Mouse (Mus musculus) monocyte, adult 5-6 weeks (primary cell): ENCODE results near the gene Tlcd1. TPM values are rescaled to one million over a fixed set of nuclear protein-coding genes. Genes with fewer than 3 reads are reported as not detected.
A peak's percentile ranks its signal among the peaks of the same experiment; 100 is the strongest.
"Not testable (repeated sequence)": the region's sequence is repeated elsewhere in the genome, so short reads cannot be mapped to it uniquely, and the experiment has no call there.

Experiments
- ATAC-seq: fragments of 153-309, 156-312 bp; replicated peaks from 2 replicates; pipeline ENCODE4 v1.8.0; 2017; ENCODE audit warnings: mild to moderate bottlenecking; ENCODE audit not compliant: low TSS enrichment, insufficient number of reproducible peaks, severe bottlenecking, poor library complexity, low FRiP score
- total RNA-seq: library from RNA; stranded (forward); fragments of 200-1000, 200-491, 200-594 nt; gene quantifications from 3 replicates; pipeline ENCODE4 v1.2.3, GENCODE M21; 2017

Tlcd1 gene
- total RNA-seq, 1 experiment from 2014 or later, result 2.5 TPM

GRCm38 (mm10) chr11:78172748-78173383 is 3.6 kb upstream of the Tlcd1 start:
- no peak for ATAC-seq

GRCm38 (mm10) chr11:78174506-78174905 is 2.0 kb upstream of the Tlcd1 start:
- no peak for ATAC-seq

DNA sequence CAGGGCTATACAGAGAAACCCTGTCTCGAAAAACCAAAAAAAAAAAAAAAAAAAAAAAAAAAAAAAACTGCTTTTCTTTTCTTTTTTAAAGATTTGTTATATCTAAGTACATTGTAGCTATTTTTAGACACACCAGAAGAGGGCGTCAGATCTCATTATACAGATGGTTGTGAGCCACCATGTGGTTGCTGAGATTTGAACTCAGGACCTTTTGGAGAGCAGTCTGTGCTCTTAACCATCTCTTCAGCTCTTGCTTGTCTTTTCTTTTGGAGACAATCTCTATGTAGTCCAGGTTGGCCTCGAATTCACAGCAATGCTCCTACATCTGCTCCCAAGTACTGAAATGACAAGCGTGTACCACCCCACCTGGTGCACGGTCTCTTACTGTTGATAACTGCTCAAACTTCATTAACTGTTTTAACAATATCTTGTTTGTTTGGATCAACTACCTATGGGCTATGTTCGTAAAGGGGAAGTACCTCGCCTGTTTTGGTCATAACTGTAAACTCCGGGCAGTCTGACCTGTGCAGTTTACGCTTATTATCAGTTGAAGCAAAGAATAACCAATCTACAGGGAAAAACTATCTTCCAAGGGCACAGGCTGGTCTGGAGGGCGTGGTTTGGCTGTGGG is 625 bp upstream of the Tlcd1 start:
- no peak for ATAC-seq

DNA sequence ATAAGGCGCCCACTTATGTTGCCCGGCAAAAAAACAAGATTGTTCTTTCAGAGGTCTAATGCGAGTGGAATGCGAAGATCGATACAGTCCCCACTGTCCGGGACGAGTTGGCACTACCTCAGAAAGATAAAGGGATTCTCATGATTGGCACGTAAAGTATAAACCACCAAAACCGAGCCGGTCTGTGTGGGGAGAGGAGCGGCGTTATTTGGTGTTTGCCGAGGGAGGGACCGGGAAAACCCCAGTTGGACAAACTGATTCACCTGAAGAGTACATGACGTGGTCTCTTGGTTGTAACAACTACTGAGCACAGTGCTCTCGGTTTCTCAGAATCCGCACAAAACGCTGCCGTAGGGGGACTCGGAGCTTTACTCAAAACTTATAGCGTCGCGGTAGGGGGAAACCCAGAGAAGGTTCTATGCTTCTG is 407 bp downstream of the Tlcd1 start:
- ATAC-seq, result no peak

GRCm38 (mm10) chr11:78177437-78177836 is 926 bp downstream of the Tlcd1 start:
- peak; percentile 15 for ATAC-seq

- peak; percentile 79 for ATAC-seq
These were observed 1.7 kb downstream of the Tlcd1 start for GRCm38 (mm10) chr11:78177903-78178858.

- no peak for ATAC-seq
These were observed 2.4 kb downstream of the Tlcd1 start for GRCm38 (mm10) chr11:78178859-78179437.

DNA sequence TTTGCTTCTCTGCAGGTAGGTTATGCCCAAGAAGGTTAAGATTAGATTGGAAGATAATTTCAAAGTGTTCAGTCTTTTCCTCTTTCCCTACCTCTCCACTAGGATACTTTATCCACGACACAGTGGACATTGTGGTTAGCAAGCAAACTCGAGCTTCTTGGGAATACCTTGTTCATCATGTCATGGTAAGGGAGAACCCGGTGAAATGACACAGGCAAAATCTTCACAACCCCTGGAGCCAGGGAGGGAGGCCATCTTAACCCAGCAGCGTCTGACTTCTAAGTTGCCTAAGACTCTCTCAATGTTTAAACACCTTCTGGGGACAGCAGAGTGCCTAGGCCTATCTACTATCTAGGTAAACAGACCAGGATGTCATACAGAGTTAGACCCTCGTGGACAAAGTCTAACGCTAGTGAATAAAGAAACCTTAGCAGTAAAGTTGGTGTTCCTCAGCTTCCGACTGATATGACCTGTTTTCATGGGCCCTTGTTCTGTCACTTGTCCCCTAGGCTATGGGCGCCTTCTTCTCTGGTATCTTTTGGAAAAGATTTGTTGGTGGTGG is 3.0 kb downstream of the Tlcd1 start:
- no peak for ATAC-seq

DNA sequence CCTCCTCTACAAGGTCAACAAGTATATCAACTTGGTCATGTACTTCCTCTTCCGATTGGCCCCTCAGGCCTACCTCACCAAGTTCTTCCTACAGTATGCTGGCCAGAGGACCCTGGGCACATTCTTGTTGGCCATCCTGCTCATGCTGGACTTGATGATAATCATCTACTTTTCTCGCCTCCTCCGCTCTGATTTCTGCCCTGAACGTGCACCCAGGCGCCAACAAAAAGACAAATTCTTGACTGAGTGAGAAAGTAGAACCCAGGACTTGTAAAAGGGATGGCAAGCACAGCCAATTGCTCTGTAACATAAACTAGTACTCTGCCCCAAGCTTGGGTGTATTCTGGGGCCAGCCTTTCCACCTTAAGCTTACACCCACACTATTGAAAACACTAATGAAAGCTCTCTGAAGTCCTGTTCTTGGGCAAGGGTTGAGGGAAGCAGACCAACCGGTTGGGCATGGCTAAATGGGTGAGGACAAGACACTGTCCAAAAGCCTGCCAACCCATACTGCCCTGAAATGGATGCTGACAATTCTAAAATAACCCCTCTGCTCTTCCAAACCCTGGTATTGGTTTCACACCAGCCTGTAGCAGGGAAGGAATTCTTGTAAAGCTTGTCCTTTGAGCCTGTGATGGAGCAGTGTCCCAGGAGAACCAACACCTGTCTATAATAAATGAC is 3.7 kb downstream of the Tlcd1 start:
- no peak for ATAC-seq

DNA sequence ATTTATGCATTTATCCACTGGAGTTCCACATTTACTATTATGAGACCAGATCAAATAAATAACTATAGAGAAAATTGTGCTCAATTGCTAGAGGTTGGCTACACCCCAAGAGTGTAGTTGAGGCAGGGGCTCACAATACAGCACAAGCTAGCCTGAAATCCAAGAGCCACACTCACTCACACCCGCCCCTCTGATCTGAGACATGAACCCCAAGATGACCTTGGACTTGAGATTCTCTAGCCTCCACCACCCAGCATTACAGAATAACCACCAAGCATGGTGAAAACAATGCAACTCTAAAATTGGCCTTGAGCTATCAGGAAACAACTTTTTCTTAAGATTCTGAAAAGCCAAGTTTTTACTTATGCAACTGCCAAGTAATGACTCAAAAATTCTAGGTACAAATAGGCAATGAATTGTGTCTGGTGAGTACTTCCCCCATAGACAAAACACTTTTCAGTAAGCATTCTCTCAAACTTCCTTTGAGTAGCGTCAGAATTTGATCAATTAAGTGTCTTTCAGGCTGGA is 5.4 kb downstream of the Tlcd1 start:
- no peak for ATAC-seq

DNA sequence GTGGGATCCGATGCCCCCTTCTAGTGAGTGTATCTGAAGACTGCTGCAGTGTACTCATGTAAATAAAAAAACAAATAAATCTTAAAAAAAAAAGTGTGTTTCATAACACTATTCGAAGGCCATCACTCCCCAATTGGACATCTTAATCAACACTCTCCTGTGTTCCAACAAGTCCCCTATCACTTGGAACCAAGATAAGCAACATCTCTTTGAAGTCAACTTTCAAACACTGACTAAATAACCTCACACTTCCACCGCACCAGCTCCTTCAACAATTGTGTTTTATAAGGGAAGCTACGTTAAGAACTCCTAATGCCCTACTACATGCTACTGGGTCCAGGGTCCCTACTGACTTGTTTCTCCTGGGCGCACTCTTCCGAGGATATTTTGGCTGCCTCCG is 5.9 kb downstream of the Tlcd1 start:
- ATAC-seq, result no peak

- peak; percentile 93 for ATAC-seq
These were observed 6.7 kb downstream of the Tlcd1 start, which contains the start of gene Rpl23a for GRCm38 (mm10) chr11:78182961-78183844. Gene Rpl23a, minus strand, starts transcription at chr11:78183584.

- ATAC-seq, result no peak
These were observed 7.5 kb downstream of the Tlcd1 start for GRCm38 (mm10) chr11:78183884-78184514.

- not testable (repeated sequence) for ATAC-seq
These were observed 8.2 kb downstream of the Tlcd1 start for GRCm38 (mm10) chr11:78184702-78185101.

- ATAC-seq, result no peak
These were observed 12.1 kb downstream of the Tlcd1 start, which contains the start of gene Rab34 for GRCm38 (mm10) chr11:78188331-78189233. Gene Rab34, plus strand, starts transcription at chr11:78188430.
